Mouse (Mus musculus) adrenal gland, postnatal 36 days (tissue): Measurements from ENCODE around the gene Neurl2. TPM values are rescaled to one million over a fixed set of nuclear protein-coding genes. Genes with fewer than 3 reads are reported as not detected.

Experiments used
- DNase-seq, 2 experiments: peaks; one replicate each; pipeline ENCODE4 v3.0.0; 2021; ENCODE audit warnings: mixed read lengths in 1 of 2
- total RNA-seq, 2 experiments: library from RNA; stranded (reverse); gene quantifications; 2 replicates each; pipeline ENCODE4 v1.2.3; 2021

Neurl2 gene
- total RNA-seq, 2 experiments from 2014 or later = 2.1 to 2.5 TPM

- DNase-seq = peak; percentile 96 to 97
Measured at GRCm38 (mm10) chr2:164785481-164786387, 47.5 kb downstream of the Neurl2 start, which contains the start of gene Snx21. TSS of gene Snx21 (plus strand) at chr2:164785823.

GRCm38 (mm10) chr2:164784869-164785420 lies 48.3 kb downstream of the Neurl2 start:
- DNase-seq = peak in 1 of 2 experiments; percentile 28

- DNase-seq = peak in 1 of 2 experiments; percentile 22
Measured at GRCm38 (mm10) chr2:164783926-164784581, 49.2 kb downstream of the Neurl2 start.

- DNase-seq = no peak
Measured at GRCm38 (mm10) chr2:164781876-164782275, 51.4 kb downstream of the Neurl2 start.

Other genes starting within 250 kb of the Neurl2 start
- gene Wfdc6a, start 248.0 kb downstream of the Neurl2 start, total RNA-seq = under 1 TPM in 1 of 2 experiments, not detected in 1; 0.40 TPM
- gene Eppin, start 239.9 kb downstream of the Neurl2 start, total RNA-seq = not detected
- not detected for gene Wfdc6b, start 219.9 kb downstream of the Neurl2 start, total RNA-seq
- not detected for gene Wfdc8, start 219.8 kb downstream of the Neurl2 start, total RNA-seq
- gene Wfdc16, start 194.7 kb downstream of the Neurl2 start, total RNA-seq = not detected
- gene Wfdc10, start 177.4 kb downstream of the Neurl2 start, total RNA-seq = not detected
- not detected for gene Wfdc9, start 176.9 kb downstream of the Neurl2 start, total RNA-seq
- gene Wfdc11, start 159.4 kb downstream of the Neurl2 start, total RNA-seq = not detected
- not detected for gene Wfdc13, start 148.3 kb downstream of the Neurl2 start, total RNA-seq
- not detected for gene Spint4, start 135.0 kb downstream of the Neurl2 start, total RNA-seq
- not detected for gene Spint5, start 118.2 kb downstream of the Neurl2 start, total RNA-seq
- gene Wfdc3, start 87.5 kb downstream of the Neurl2 start, total RNA-seq = under 1 TPM; 0.26 to 0.36 TPM
- gene Dnttip1, start 87.5 kb downstream of the Neurl2 start, total RNA-seq = 10 to 100 TPM; 39.8 to 44.2 TPM
- gene Ube2c, start 63.6 kb downstream of the Neurl2 start, total RNA-seq = 10 to 100 TPM in 1 of 2 experiments, 1 to 10 TPM in 1; 7.0 to 10.4 TPM
- gene Tnnc2, start 53.5 kb downstream of the Neurl2 start, total RNA-seq = under 1 TPM in 1 of 2 experiments, not detected in 1; 0.53 TPM
- 10 to 100 TPM; 29.2 to 35.3 TPM for gene Snx21, start 47.6 kb downstream of the Neurl2 start, total RNA-seq
- 10 to 100 TPM; 31.5 to 33.6 TPM for gene Acot8, start 28.6 kb downstream of the Neurl2 start, total RNA-seq
- 1 to 10 TPM; 4.0 to 4.7 TPM for gene Zswim3, start 28.4 kb downstream of the Neurl2 start, total RNA-seq
- 10 to 100 TPM in 1 of 2 experiments, 1 to 10 TPM in 1; 9.3 to 10.2 TPM for gene Zswim1, start 10.8 kb downstream of the Neurl2 start, total RNA-seq
- not detected for gene Spata25, start 4.9 kb downstream of the Neurl2 start, total RNA-seq
- 100 to 1,000 TPM; 105 to 112 TPM for gene Ctsa, start 583 bp downstream of the Neurl2 start, total RNA-seq
- gene Pltp, start 24.3 kb upstream of the Neurl2 start, total RNA-seq = 10 to 100 TPM; 21.1 to 34.7 TPM
- 10 to 100 TPM; 45.4 to 53.9 TPM for gene Pcif1, start 45.8 kb upstream of the Neurl2 start, total RNA-seq
- gene Zfp335, start 78.3 kb upstream of the Neurl2 start, total RNA-seq = 10 to 100 TPM; 14.8 to 18.3 TPM
- under 1 TPM; 0.56 to 0.60 TPM for gene Mmp9, start 107.3 kb upstream of the Neurl2 start, total RNA-seq
- 1 to 10 TPM; 4.3 to 7.9 TPM for gene Slc12a5, start 127.3 kb upstream of the Neurl2 start, total RNA-seq
- 10 to 100 TPM; 28.9 to 36.0 TPM for gene Ncoa5, start 201.4 kb upstream of the Neurl2 start, total RNA-seq
- 1 to 10 TPM; 1.7 TPM for gene Cd40, start 222.2 kb upstream of the Neurl2 start, total RNA-seq